Mouse (Mus musculus) kidney, embryonic 15.5 days (tissue): ENCODE measurements around the gene Mrps18b. TPM values are rescaled to one million over a fixed set of nuclear protein-coding genes. Genes with fewer than 3 reads are reported as not detected.

ENCODE experiments used
- ATAC-seq: fragments of 200-750 bp; cut with Nextera tagmentation; replicated peaks from 2 replicates; pipeline ENCODE4 v1.8.0; 2017; ENCODE audit warnings: moderate TSS enrichment; ENCODE audit not compliant: low FRiP score
- H3K27ac ChIP-seq: fragments of 300-500 bp; sonication (generic); 2 replicates; pipeline ENCODE4 v1.5.1; 2015; ENCODE audit warnings: mild to moderate bottlenecking, inconsistent platforms
- H3K27me3 ChIP-seq: fragments of 300-500 bp; sonication (generic); 2 replicates; pipeline ENCODE4 v1.6.1; 2015; ENCODE audit warnings: inconsistent platforms
- H3K36me3 ChIP-seq: fragments of 300-500 bp; sonication (generic); 2 replicates; pipeline ENCODE4 v1.6.1; 2015; ENCODE audit warnings: inconsistent platforms
- H3K4me1 ChIP-seq: fragments of 300-500 bp; sonication (generic); 2 replicates; pipeline ENCODE4 v1.6.1; 2015; ENCODE audit warnings: inconsistent platforms
- H3K4me2 ChIP-seq: fragments of 300-500 bp; sonication (generic); 2 replicates; pipeline ENCODE4 v1.6.1; 2015; ENCODE audit warnings: moderate library complexity, mild to moderate bottlenecking, inconsistent platforms
- H3K4me3 ChIP-seq: fragments of 300-500 bp; sonication (generic); replicated peaks from 2 replicates; pipeline ENCODE4 v1.5.1; 2015; ENCODE audit warnings: mild to moderate bottlenecking, inconsistent platforms
- H3K9ac ChIP-seq: fragments of 300-500 bp; sonication (generic); 2 replicates; pipeline ENCODE4 v1.6.1; 2015; ENCODE audit warnings: mild to moderate bottlenecking, inconsistent platforms
- H3K9me3 ChIP-seq: fragments of 300-500 bp; sonication (generic); replicated peaks from 2 replicates; pipeline ENCODE4 v1.6.1; 2016; ENCODE audit warnings: inconsistent platforms
- WGBS: fragments of 180-500 bp; shearing (Covaris S2); methylation state at CpG from one replicate; pipeline ENCODE4 v1.1.7; 2015; ENCODE audit warnings: mixed read lengths; 5-methylcytosine and 5-hydroxymethylcytosine counted together
- polyA plus RNA-seq: library from polyadenylated mRNA; unstranded; fragments of >200 nt; fragmentation: Nextera tagmentation; extraction: Ambion mirVana; gene quantifications from 2 replicates; pipeline ENCODE4 v1.2.1, GENCODE M21; 2015

Gene Mrps18b
- polyA plus RNA-seq, 1 experiment from 2014 or later = 89.4 TPM

- Histone ChIP-seq H3K27me3 (no peaks in the 10 kb centered on the region), H3K4me1 (peaks cover 75% of the 10 kb centered on the region), H3K4me3 (peak overlapping the region; percentile 65), H3K27ac (peak overlapping the region; percentile 99), H3K9ac (peak overlapping the region; percentile 72), H3K36me3 (peaks cover 10% of the 10 kb centered on the region), H3K4me2 (peak overlapping the region; percentile 85), H3K9me3 (no peaks in the 10 kb centered on the region)
- no peak for ATAC-seq
- WGBS = 3% methylated on average over 7 of the region's 7 CpGs
Observed at GRCm38 (mm10) chr17:35868961-35869345, 47.2 kb downstream of the Mrps18b start.

GRCm38 (mm10) chr17:35868165-35868820 is 47.9 kb downstream of the Mrps18b start:
- Histone ChIP-seq H3K4me2 (peak overlapping the region; percentile 85), H3K36me3 (peaks cover 10% of the 10 kb centered on the region), H3K9me3 (no peaks in the 10 kb centered on the region), H3K9ac (peak overlapping the region; percentile 72), H3K4me1 (peaks cover 71% of the 10 kb centered on the region), H3K4me3 (peak overlapping the region; percentile 65), H3K27ac (peak overlapping the region; percentile 99), H3K27me3 (no peaks in the 10 kb centered on the region)
- ATAC-seq = no peak
- 31% methylated on average over 17 of the region's 17 CpGs for WGBS

GRCm38 (mm10) chr17:35866911-35867890 is 49.0 kb downstream of the Mrps18b start:
- ATAC-seq = no peak
- no peaks in the 10 kb centered on the region for H3K9me3 ChIP-seq
- peaks cover 67% of the 10 kb centered on the region for H3K4me1 ChIP-seq
- peak overlapping the region; percentile 99 for H3K27ac ChIP-seq
- H3K4me3 ChIP-seq = peak overlapping the region; percentile 65
- H3K4me2 ChIP-seq = peak overlapping the region; percentile 85
- 8% methylated on average over 26 of the region's 26 CpGs for WGBS
- peaks cover 10% of the 10 kb centered on the region for H3K36me3 ChIP-seq
- no peaks in the 10 kb centered on the region for H3K27me3 ChIP-seq
- H3K9ac ChIP-seq = peak overlapping the region; percentile 72

GRCm38 (mm10) chr17:35866281-35866831 is 49.8 kb downstream of the Mrps18b start:
- H3K4me3 ChIP-seq = peak overlapping the region; percentile 65
- no peaks in the 10 kb centered on the region for H3K27me3 ChIP-seq
- H3K4me2 ChIP-seq = peak overlapping the region; percentile 85
- H3K9me3 ChIP-seq = no peaks in the 10 kb centered on the region
- peak overlapping the region; percentile 72 for H3K9ac ChIP-seq
- H3K4me1 ChIP-seq = peaks cover 69% of the 10 kb centered on the region
- H3K36me3 ChIP-seq = peaks cover 9% of the 10 kb centered on the region
- ATAC-seq = peak; percentile 44
- 0% methylated on average over 28 of the region's 38 CpGs for WGBS
- H3K27ac ChIP-seq = peak overlapping the region; percentile 99

- H3K27me3 ChIP-seq = no peaks in the 10 kb centered on the region
- peaks cover 2% of the 10 kb centered on the region; the same call in 1 of the 2 replicates for H3K36me3 ChIP-seq
- peak within 1 kb of the TSS; percentile 72 for H3K9ac ChIP-seq
- peak; percentile 62 for ATAC-seq
- peak within 1 kb of the TSS; percentile 85 for H3K4me2 ChIP-seq
- no peaks in the 10 kb centered on the region for H3K9me3 ChIP-seq
- peak within 1 kb of the TSS; percentile 65 for H3K4me3 ChIP-seq
- H3K27ac ChIP-seq = peak within 1 kb of the TSS; percentile 99
- H3K4me1 ChIP-seq = peaks cover 67% of the 10 kb centered on the region
- under 1% methylated on average over 48 of the region's 48 CpGs for WGBS
Observed at GRCm38 (mm10) chr17:35865481-35866280, 50.5 kb downstream of the Mrps18b start, which contains the start of gene Ppp1r18. Gene Ppp1r18, plus strand, starts transcription at chr17:35865593.

- peaks cover 62% of the 10 kb centered on the region for H3K4me1 ChIP-seq
Observed at GRCm38 (mm10) chr17:35864832-35865353, 51.3 kb downstream of the Mrps18b start.

GRCm38 (mm10) chr17:35861198-35861857 is 54.9 kb downstream of the Mrps18b start, which contains the start of gene Nrm:
Gene Nrm, plus strand, starts transcription at chr17:35861318.
- under 1% methylated on average over 47 of the region's 47 CpGs for WGBS
- peak; percentile 90 for ATAC-seq
- peak within 1 kb of the TSS; percentile 71 for H3K4me3 ChIP-seq

More at GRCm38 (mm10) chr17:35864832-35865353, 51.3 kb downstream of the Mrps18b start:
- peak overlapping the region; percentile 85 for H3K4me2 ChIP-seq
- no peaks in the 10 kb centered on the region for H3K36me3 ChIP-seq
- 22% methylated on average over 10 of the region's 10 CpGs for WGBS
- H3K9ac ChIP-seq = peak overlapping the region; percentile 72
- H3K9me3 ChIP-seq = no peaks in the 10 kb centered on the region
- no peak for ATAC-seq
- H3K4me3 ChIP-seq = peak overlapping the region; percentile 65
- peak overlapping the region; percentile 99 for H3K27ac ChIP-seq
- H3K27me3 ChIP-seq = no peaks in the 10 kb centered on the region

GRCm38 (mm10) chr17:35860831-35861197 is 55.4 kb downstream of the Mrps18b start:
- peak overlapping the region; percentile 71 for H3K4me3 ChIP-seq
- ATAC-seq = no peak
- peak overlapping the region; percentile 94 for H3K27ac ChIP-seq
- peaks cover 33% of the 10 kb centered on the region for H3K36me3 ChIP-seq
- WGBS = 4% methylated on average over 12 of the region's 12 CpGs
- H3K9ac ChIP-seq = peak overlapping the region; percentile 72
- H3K9me3 ChIP-seq = no peaks in the 10 kb centered on the region
- H3K27me3 ChIP-seq = no peaks in the 10 kb centered on the region
- H3K4me2 ChIP-seq = peak overlapping the region; percentile 65
- H3K4me1 ChIP-seq = peaks cover 25% of the 10 kb centered on the region

More at GRCm38 (mm10) chr17:35861198-35861857, 54.9 kb downstream of the Mrps18b start, which contains the start of gene Nrm:
- Histone ChIP-seq H3K9ac (peak within 1 kb of the TSS; percentile 72), H3K9me3 (no peaks in the 10 kb centered on the region), H3K27me3 (no peaks in the 10 kb centered on the region), H3K4me1 (peaks cover 28% of the 10 kb centered on the region), H3K36me3 (peaks cover 29% of the 10 kb centered on the region), H3K4me2 (peak within 1 kb of the TSS; percentile 65), H3K27ac (peak within 1 kb of the TSS; percentile 94)
